Mouse (Mus musculus) mesoderm, embryonic 11.5 days (tissue): ENCODE results near the gene Ccdc12.

ENCODE experiments used
- DNase-seq: peaks from one replicate; pipeline ENCODE4 v3.0.0-alpha.2; 2012; ENCODE audit warnings: low read depth, low spot score

Gene Ccdc12

GRCm38 (mm10) chr9:110703951-110704350 is 47.6 kb downstream of the Ccdc12 start:
- no peak for DNase-seq

DNA sequence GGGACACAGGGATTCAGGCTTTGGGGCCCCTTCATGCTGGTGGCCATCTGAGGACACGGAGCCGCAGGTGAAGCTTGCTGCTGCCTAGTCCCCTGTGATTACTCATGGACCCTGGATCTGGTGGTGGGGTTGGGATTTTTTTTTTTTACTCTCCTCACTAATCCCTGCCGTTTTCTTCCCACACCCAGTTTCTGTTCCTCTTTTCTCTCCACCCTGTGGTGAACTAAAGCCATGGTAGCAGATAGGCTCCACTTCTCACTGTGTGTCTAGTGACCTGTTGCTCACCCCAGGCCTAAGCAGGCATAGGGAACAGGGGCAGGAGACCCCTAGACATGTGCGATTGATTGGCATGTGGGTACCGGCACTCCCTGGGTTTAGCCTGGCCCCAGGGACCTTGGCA is 50.5 kb downstream of the Ccdc12 start:
- DNase-seq = no peak

DNA sequence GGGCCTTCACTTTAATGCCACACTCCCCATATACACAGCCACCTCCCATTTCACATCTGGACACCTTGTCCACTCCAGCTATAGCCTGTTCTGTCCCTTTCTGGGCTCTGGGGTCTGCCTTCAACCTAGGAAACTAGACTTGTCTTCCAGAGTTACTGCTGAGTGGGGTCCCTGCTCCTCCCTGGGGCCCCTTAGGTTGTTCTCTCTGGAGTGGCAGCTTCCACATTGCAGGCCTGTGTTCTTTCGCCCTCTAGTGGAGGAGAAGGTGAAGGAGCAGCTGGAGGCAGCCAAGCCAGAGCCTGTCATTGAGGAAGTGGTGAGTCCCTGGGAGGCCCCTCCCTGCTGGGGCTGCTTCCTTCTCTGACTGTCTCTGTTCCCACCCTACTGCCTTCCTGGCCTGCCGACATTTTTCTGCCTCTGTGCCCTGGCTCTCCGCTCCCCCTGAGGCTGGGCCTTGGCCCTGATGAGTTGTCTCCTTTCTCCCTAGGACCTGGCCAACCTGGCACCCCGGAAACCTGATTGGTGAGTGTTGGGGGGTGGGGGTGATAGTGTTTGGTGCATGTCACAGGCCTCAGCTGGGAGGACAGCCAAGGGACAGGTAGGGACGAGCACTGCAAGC is 53.4 kb downstream of the Ccdc12 start:
- peak; percentile 74 for DNase-seq

GRCm38 (mm10) chr9:110711532-110711931 is 55.2 kb downstream of the Ccdc12 start:
- DNase-seq = no peak

DNA sequence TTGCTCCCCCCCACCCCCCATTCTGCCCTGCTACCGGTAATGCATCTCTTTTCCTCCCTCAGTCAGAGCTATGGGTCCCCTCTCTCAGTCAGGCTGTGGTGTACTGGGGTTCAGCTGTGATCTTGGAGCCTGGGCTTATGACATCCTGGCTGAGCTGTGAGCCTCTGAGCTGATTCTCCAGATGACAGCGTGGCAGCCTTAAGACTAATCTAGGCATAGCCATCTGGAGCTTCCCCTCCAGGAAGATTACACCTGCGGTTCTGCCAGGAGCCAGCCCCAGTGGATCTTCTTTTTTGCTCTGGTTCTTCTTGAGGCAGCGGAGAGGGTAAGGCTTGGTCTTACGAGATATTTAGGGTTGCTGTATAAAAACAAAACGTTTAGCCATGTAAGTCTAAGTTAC is 55.7 kb downstream of the Ccdc12 start:
- no peak for DNase-seq

GRCm38 (mm10) chr9:110712545-110712944 is 56.2 kb downstream of the Ccdc12 start:
- DNase-seq = no peak

- DNase-seq = no peak
These were observed 57.1 kb downstream of the Ccdc12 start for GRCm38 (mm10) chr9:110713389-110713788.

- DNase-seq = no peak
These were observed 59.1 kb downstream of the Ccdc12 start for GRCm38 (mm10) chr9:110715426-110715825.

GRCm38 (mm10) chr9:110716775-110717174 is 60.5 kb downstream of the Ccdc12 start:
- DNase-seq = peak; percentile 77

DNA sequence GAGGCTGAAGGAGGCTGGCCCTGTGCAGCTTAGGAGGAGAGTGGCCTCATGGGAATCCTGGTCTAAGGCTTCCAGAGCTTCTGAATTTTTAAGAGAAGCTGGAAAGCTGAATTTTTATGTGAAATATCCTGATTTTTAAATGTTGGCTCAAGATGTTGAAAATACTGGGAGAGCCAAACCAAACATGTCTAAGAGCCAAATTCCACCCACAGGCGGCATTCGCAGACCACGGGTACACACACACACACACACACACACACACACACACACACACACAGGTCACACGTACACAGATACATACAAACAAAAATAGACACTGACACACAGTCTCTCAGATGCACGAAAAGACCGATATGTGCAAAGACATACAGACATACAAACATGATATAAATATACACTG is 61.8 kb downstream of the Ccdc12 start:
- no peak for DNase-seq

- no peak for DNase-seq
These were observed 62.5 kb downstream of the Ccdc12 start for GRCm38 (mm10) chr9:110718810-110719209.

DNA sequence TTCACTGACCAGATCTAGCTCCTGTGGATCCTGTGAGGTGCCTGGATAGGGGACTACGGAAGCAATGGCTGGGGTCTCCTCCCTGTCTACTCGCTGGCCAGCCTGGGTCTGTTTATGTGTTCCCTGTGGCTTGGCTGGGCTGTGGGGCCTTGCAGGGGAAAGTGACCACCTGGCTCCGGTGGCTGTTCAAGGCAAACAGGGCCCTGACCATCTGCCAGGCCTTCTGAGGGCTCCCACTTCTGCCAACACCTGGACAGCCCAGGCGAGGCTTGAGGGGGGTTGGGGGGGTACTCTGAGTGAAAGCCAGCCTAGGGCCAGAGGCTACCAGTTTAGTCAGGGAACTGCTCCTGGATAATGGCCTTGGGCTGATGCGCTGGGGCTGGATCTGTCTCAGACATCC is 63.7 kb downstream of the Ccdc12 start:
- no peak for DNase-seq

DNA sequence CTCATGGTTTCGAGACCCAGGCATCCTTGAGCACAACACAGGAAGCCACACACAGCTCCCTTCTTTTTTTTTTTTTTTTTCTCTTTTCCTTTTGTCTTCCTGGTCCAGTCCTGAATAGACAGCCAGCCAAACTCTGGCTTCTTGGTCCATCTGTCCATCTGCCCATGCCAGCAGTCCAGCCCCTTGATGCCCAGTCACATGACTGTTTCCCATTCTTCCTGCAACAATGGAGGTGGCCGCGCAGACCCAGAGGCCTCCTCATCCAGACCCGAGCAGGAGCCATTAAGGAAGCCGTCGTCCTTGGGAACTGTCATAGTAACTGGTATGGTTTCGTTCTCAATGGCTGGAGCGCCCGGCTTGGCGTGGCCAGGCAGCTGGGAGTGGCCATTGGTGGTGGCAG is 65.8 kb downstream of the Ccdc12 start:
- no peak for DNase-seq

DNA sequence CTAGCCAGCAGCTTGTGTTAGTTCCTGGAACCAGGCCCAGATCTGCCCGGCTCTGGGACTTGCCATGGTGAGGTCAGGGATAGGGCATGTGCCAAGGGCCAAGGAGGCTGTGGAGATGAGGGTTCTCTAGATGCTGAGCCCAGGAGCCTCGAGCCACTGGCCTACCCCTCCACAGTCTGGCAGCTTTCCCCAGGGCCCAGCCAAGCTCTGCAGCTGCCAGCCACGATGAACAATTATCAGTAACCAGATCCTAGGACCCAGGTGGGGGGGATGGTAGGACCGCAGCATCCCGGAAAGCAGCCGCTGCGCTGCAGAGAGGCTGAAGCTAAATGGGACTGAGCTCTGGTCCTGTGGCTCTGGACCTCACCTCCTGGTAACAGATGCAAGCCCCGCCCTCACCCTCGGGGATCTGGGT is 69.4 kb downstream of the Ccdc12 start:
- DNase-seq = peak; percentile 55

- no peak for DNase-seq
These were observed 70.6 kb downstream of the Ccdc12 start for GRCm38 (mm10) chr9:110726867-110727266.

DNA sequence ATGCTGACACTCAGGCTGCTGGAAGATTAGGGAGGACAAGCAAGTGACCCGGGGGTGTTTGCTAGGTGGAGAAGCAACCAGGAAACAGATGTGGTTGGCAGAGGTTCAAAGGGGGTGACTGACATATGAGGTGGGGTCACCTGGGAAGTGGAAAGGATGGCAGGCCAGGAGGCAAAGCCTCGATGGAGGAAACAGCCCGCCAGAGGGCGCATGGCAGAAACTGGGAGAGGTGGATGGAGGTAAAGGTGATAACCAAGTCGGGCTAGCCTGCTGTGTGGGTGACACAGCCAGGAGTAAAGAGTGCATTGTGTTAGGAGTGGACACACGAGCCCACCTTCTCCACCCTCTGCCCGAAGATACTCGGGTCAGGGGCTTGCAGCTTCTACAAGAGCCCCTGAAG is 73.5 kb downstream of the Ccdc12 start:
- DNase-seq = no peak

DNA sequence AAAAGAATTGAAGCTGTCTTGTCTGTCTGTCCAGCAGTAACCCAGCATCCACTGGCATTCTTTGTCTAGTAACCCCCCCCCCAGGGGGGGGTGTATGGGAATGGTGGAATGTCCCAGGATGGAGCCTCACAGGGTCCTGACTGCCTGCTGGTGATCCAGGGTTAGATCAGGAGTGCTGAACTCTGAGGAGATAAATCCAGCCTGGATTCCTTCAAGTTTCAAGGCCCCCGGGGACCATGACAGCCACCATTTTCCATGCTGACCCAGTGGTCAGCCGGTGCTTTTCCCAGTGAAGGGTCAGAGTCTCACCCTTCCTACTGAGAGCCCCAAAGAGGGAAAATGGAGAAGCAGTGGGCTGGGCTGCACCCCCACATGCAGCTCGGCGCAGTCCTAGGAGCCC is 75.6 kb downstream of the Ccdc12 start:
- no peak for DNase-seq

GRCm38 (mm10) chr9:110732623-110733022 is 76.3 kb downstream of the Ccdc12 start:
- peak; percentile 91 for DNase-seq

DNA sequence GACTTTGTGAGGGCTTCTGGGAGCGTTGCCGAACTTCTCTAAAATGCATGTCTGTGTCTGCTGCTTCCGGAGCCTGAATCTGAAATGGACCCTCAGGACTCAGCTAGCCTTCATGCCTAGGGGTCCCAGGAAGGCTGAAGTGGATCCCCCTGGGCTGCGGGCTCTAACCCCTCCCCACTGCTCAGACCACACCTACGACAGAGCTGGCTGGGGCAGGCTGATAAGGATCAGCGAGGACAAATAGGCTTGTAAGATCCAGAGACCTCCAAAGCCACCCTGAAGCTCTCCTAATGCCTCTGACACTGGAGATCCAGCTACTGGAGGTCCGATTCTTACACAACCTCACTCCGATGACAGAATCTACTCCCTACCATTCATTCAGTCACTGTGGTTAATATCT is 76.8 kb downstream of the Ccdc12 start:
- DNase-seq = no peak

- DNase-seq = no peak
These were observed 77.9 kb downstream of the Ccdc12 start for GRCm38 (mm10) chr9:110734154-110734553.

DNA sequence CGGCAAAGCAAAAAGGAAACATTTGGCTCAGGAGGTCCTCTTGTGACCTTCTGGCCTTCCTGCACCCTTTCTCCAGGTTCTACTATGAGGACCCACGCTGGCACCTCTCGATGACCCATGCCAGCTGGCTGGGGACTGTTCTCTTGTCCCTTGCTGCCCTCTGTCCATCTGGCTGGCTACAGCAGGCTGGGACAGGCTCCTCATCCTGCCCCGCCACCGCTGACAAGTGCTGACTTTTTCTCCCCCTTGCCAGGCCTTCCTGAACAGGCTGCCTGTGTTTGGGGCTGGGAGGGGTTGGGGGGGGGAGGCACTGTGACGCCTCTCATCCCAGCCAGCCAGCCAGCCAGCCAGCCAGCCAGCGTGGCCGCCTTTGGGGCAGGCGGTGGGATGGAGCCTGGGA is 80.1 kb downstream of the Ccdc12 start:
- no peak for DNase-seq

GRCm38 (mm10) chr9:110738054-110738453 is 81.8 kb downstream of the Ccdc12 start:
- no peak for DNase-seq

DNA sequence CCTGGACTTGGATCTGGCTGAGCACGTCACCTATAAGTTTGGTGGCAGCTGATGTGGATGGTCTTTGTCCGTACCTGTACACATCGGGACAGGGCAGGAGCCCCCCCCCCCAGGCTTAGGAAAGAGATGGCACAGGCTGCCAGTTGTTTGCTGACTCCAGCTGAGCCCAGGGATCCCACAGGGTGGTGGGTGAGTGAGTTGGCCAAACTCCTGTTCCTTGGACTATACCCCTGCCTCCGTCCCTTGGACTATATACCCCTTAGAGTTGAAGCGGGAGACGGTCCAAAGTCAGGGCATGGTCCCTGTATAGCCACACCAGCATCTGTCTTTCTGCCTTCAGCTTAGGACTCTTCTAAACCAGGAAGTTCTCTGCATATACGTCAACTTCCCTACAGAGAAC is 83.7 kb downstream of the Ccdc12 start:
- DNase-seq = no peak

DNA sequence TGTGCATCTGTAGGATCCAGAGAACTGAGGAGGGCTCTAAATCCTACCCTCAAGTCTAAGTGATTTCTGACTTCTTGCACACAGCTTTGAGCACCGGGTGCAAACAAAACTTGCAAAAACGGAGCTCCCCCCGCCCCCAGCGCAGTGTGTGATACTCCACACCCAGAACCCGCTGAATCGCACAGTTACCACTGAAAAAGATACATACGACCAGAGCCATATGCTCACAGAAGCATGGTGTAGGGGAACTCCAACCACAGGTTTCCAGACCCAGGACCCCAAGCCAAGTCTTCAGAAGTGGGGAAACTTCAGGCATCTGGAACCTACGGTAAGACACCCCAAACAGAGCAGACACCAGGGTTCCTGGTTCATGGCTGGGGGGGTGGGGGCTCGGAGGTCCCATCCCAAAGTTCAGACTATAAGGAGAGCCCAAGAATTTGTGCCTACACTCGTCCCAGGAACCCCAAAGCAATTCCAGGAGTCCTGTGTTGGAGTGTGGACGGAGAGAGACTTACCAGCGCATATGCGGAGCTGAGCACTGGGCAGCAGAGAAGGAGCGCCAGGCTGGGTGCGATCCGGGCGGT is 85.5 kb downstream of the Ccdc12 start, which contains the start of gene Myl3:
Gene Myl3 (plus strand): TSS at position 151 of the 584 bp plus-strand sequence.
- DNase-seq = no peak
